Mouse (Mus musculus) liver, embryonic 12.5 days (tissue): ENCODE measurements at regions not wholly inside any gene's neighbourhood (a gene's known extent, or its start where the extent isn't known, plus 50 kb on each side); places are given as distances from the start of the nearest gene placed in this dataset.

Experiments used
- ATAC-seq: fragments of 200-750 bp; cut with Nextera tagmentation; 2 replicates; pipeline ENCODE4 v1.8.0; 2017; ENCODE audit warnings: moderate number of reproducible peaks, mild to moderate bottlenecking, moderate library complexity
- H3K27ac ChIP-seq: fragments of 300-500 bp; sonication (generic); 2 replicates; pipeline ENCODE4 v1.5.1; 2016; ENCODE audit warnings: mild to moderate bottlenecking
- H3K27me3 ChIP-seq: fragments of 300-500 bp; sonication (generic); replicated peaks from 2 replicates; pipeline ENCODE4 v1.6.1; 2016; ENCODE audit warnings: mild to moderate bottlenecking, moderate library complexity
- H3K36me3 ChIP-seq: fragments of 300-500 bp; sonication (generic); 2 replicates; pipeline ENCODE4 v1.6.1; 2016; ENCODE audit warnings: mild to moderate bottlenecking, moderate library complexity
- H3K4me1 ChIP-seq: fragments of 300-500 bp; sonication (generic); 2 replicates; pipeline ENCODE4 v1.6.1; 2016
- H3K4me2 ChIP-seq: fragments of 300-500 bp; sonication (generic); 2 replicates; pipeline ENCODE4 v1.6.1; 2016; ENCODE audit warnings: mild to moderate bottlenecking, moderate library complexity
- H3K4me3 ChIP-seq: fragments of 300-500 bp; sonication (generic); 2 replicates; pipeline ENCODE4 v1.5.1; 2016; ENCODE audit warnings: mild to moderate bottlenecking, moderate library complexity
- H3K9ac ChIP-seq: fragments of 300-500 bp; sonication (generic); 2 replicates; pipeline ENCODE4 v1.6.1; 2016; ENCODE audit warnings: mild to moderate bottlenecking, moderate library complexity
- H3K9me3 ChIP-seq: fragments of 300-500 bp; sonication (generic); replicated peaks from 2 replicates; pipeline ENCODE4 v1.6.1; 2016; ENCODE audit warnings: mild to moderate bottlenecking, moderate library complexity
- WGBS: fragments of 180-500 bp; shearing (Covaris S2); methylation state at CpG from one replicate; pipeline ENCODE4 v1.1.7; 2016; ENCODE audit not compliant: insufficient replicate concordance; 5-methylcytosine and 5-hydroxymethylcytosine counted together

GRCm38 (mm10) chr19:36681056-36681455 is 55.4 kb downstream of the Ppp1r3c start:
- no peak overlapping the region for H3K4me2 ChIP-seq
- H3K36me3 ChIP-seq: no peaks in the 10 kb centered on the region
- ATAC-seq: no peak
- H3K27ac ChIP-seq: no peak overlapping the region
- no peaks in the 10 kb centered on the region for H3K9me3 ChIP-seq
- H3K27me3 ChIP-seq: no peaks in the 10 kb centered on the region
- WGBS: 73% methylated on average over 4 of the region's 4 CpGs
- H3K9ac ChIP-seq: no peak overlapping the region
- no peaks in the 10 kb centered on the region for H3K4me1 ChIP-seq
- H3K4me3 ChIP-seq: no peak overlapping the region

- no peak overlapping the region for H3K9ac ChIP-seq
- 69% methylated on average over 2 of the region's 2 CpGs for WGBS
- no peak overlapping the region for H3K4me2 ChIP-seq
- H3K27me3 ChIP-seq: no peaks in the 10 kb centered on the region
- no peak overlapping the region for H3K27ac ChIP-seq
- no peaks in the 10 kb centered on the region for H3K9me3 ChIP-seq
- no peaks in the 10 kb centered on the region for H3K36me3 ChIP-seq
- no peaks in the 10 kb centered on the region for H3K4me1 ChIP-seq
- H3K4me3 ChIP-seq: no peak overlapping the region
- ATAC-seq: no peak
Observed at GRCm38 (mm10) chr19:36680322-36680721, 56.1 kb downstream of the Ppp1r3c start.

- H3K27ac ChIP-seq: no peak overlapping the region
Observed at GRCm38 (mm10) chr19:36679028-36679820, 57.2 kb downstream of the Ppp1r3c start.

GRCm38 (mm10) chr19:36678382-36679027 is 57.9 kb downstream of the Ppp1r3c start:
- H3K4me3 ChIP-seq: no peak overlapping the region
- no peak overlapping the region for H3K4me2 ChIP-seq
- ATAC-seq: no peak
- 62% methylated on average over 7 of the region's 7 CpGs for WGBS
- no peaks in the 10 kb centered on the region for H3K36me3 ChIP-seq
- H3K4me1 ChIP-seq: no peaks in the 10 kb centered on the region
- H3K27me3 ChIP-seq: no peaks in the 10 kb centered on the region
- H3K9ac ChIP-seq: no peak overlapping the region
- no peak overlapping the region for H3K27ac ChIP-seq
- no peaks in the 10 kb centered on the region for H3K9me3 ChIP-seq

More at GRCm38 (mm10) chr19:36679028-36679820, 57.2 kb downstream of the Ppp1r3c start:
- Histone ChIP-seq H3K9me3 (no peaks in the 10 kb centered on the region), H3K4me2 (no peak overlapping the region), H3K27me3 (no peaks in the 10 kb centered on the region), H3K4me3 (no peak overlapping the region), H3K36me3 (no peaks in the 10 kb centered on the region), H3K4me1 (no peaks in the 10 kb centered on the region), H3K9ac (no peak overlapping the region)
- 49% methylated on average over 4 of the region's 4 CpGs for WGBS
- ATAC-seq: no peak

- Histone ChIP-seq H3K27ac (no peak overlapping the region), H3K4me2 (no peak overlapping the region), H3K9me3 (no peaks in the 10 kb centered on the region), H3K36me3 (no peaks in the 10 kb centered on the region), H3K9ac (no peak overlapping the region), H3K4me1 (no peaks in the 10 kb centered on the region), H3K27me3 (no peaks in the 10 kb centered on the region), H3K4me3 (no peak overlapping the region)
- 66% methylated on average over 18 of the region's 18 CpGs for WGBS
- ATAC-seq: no peak
Observed at GRCm38 (mm10) chr19:36677101-36678081, 59.1 kb downstream of the Ppp1r3c start.

- ATAC-seq: no peak
- WGBS: 68% methylated on average over 4 of the region's 4 CpGs
- Histone ChIP-seq H3K27me3 (no peaks in the 10 kb centered on the region), H3K36me3 (no peaks in the 10 kb centered on the region), H3K4me1 (no peaks in the 10 kb centered on the region), H3K9ac (no peak overlapping the region), H3K9me3 (no peaks in the 10 kb centered on the region), H3K27ac (no peak overlapping the region), H3K4me2 (no peak overlapping the region), H3K4me3 (no peak overlapping the region)
Observed at GRCm38 (mm10) chr19:36674946-36675345, 61.5 kb downstream of the Ppp1r3c start.

GRCm38 (mm10) chr19:36670813-36671212 is 65.6 kb downstream of the Ppp1r3c start:
- WGBS: 65% methylated on average over 7 of the region's 7 CpGs
- Histone ChIP-seq H3K27ac (no peak overlapping the region), H3K9me3 (no peaks in the 10 kb centered on the region), H3K27me3 (no peaks in the 10 kb centered on the region), H3K9ac (no peak overlapping the region), H3K4me3 (no peak overlapping the region), H3K4me2 (no peak overlapping the region), H3K4me1 (no peaks in the 10 kb centered on the region), H3K36me3 (no peaks in the 10 kb centered on the region)
- ATAC-seq: peak; percentile 32; the same call in 1 of the 2 replicates
